ENCODE assay signal across 9 mouse cellular contexts in genomic region chr6:61687002-61687401, GRCm38 (mm10).
DNase-seq lines count a peak whose midpoint lies in the region; ATAC-seq and TF ChIP-seq lines count a peak whose summit lies in the region.
"Had no signal": no experiment of that assay in that cellular context is flagged by ENCODE, and none has a peak within 500 bp of the region (broad histone marks: within the 10 kb centered on the region; RNA-seq: fewer than 3 reads in every experiment).

No protein-coding gene starts in this region.

- no peak overlapping the region for H3K27ac ChIP-seq in forebrain, embryonic 14.5 days (ENCODE audit: low read depth, low read length)
- no peak overlapping the region for H3K27ac ChIP-seq in forebrain, embryonic 13.5 days
- no peak overlapping the region for H3K27ac ChIP-seq in lung, embryonic 14.5 days (ENCODE audit: low read depth)
- H3K27ac ChIP-seq: midbrain, embryonic 15.5 days had no signal

- peak; percentile 8 for DNase-seq in forebrain, embryonic 14.5 days (ENCODE audit: low spot score)
- DNase-seq in lung, embryonic 14.5 days: peak; percentile 17
- DNase-seq in lung, postnatal 4 days: no peak
- DNase-seq in WW6 (ENCODE audit: low read depth, low spot score): peak; percentile 7
- DNase-seq in lung, postnatal 25 days (ENCODE audit: low spot score): peak; percentile 2
- DNase-seq in right cerebral cortex, postnatal 14 days: no peak

- WGBS in forebrain, embryonic 14.5 days: 22% methylated on average over 2 of the region's 2 CpGs
- whole genome bisulfite sequencing in forebrain, embryonic 13.5 days: 27% methylated on average over 2 of the region's 2 CpGs
- WGBS in lung, embryonic 14.5 days: 35% methylated on average over 2 of the region's 2 CpGs

- no peaks in the 10 kb centered on the region for H3K27me3 ChIP-seq in forebrain, embryonic 14.5 days (replicated peaks; ENCODE audit: control insufficient read depth, insufficient read depth, low read length)
- H3K27me3 ChIP-seq in forebrain, embryonic 13.5 days: no peaks in the 10 kb centered on the region
- H3K27me3 ChIP-seq in lung, embryonic 14.5 days (ENCODE audit: insufficient read depth, low read length): no peaks in the 10 kb centered on the region
- H3K27me3 ChIP-seq: midbrain, embryonic 15.5 days had no signal

- no peak for ATAC-seq in forebrain, embryonic 14.5 days
- ATAC-seq in forebrain, embryonic 13.5 days: no peak
- no peak for ATAC-seq in lung, embryonic 14.5 days (ENCODE audit: insufficient read depth)
- no peak for ATAC-seq in erythroblast, adult 5-6 weeks (replicated peaks; ENCODE audit: low FRiP score, poor library complexity, severe bottlenecking)
- ATAC-seq: midbrain, embryonic 15.5 days had no signal

- H3K9ac ChIP-seq in forebrain, embryonic 14.5 days (ENCODE audit: low read length): no peak overlapping the region
- no peak overlapping the region for H3K9ac ChIP-seq in forebrain, embryonic 13.5 days
- no peak overlapping the region for H3K9ac ChIP-seq in lung, embryonic 14.5 days
- H3K9ac ChIP-seq: midbrain, embryonic 15.5 days had no signal

- H3K4me3 ChIP-seq in forebrain, embryonic 14.5 days (ENCODE audit: low read depth, low read length): no peak overlapping the region
- H3K4me3 ChIP-seq in forebrain, embryonic 13.5 days: no peak overlapping the region
- H3K4me3 ChIP-seq in lung, embryonic 14.5 days (ENCODE audit: low read depth, low read length): no peak overlapping the region
- H3K4me3 ChIP-seq: midbrain, embryonic 15.5 days had no signal

- no peaks in the 10 kb centered on the region for H3K4me1 ChIP-seq in forebrain, embryonic 14.5 days (ENCODE audit: control insufficient read depth, insufficient read depth, low read length)
- H3K4me1 ChIP-seq in forebrain, embryonic 13.5 days: no peaks in the 10 kb centered on the region
- no peaks in the 10 kb centered on the region for H3K4me1 ChIP-seq in lung, embryonic 14.5 days (ENCODE audit: insufficient read depth)
- H3K4me1 ChIP-seq: midbrain, embryonic 15.5 days had no signal

- no peak overlapping the region for H3K4me2 ChIP-seq in forebrain, embryonic 14.5 days (ENCODE audit: low read length)
- no peak overlapping the region for H3K4me2 ChIP-seq in forebrain, embryonic 13.5 days
- no peak overlapping the region for H3K4me2 ChIP-seq in lung, embryonic 14.5 days
- H3K4me2 ChIP-seq: midbrain, embryonic 15.5 days had no signal

- no peaks in the 10 kb centered on the region for H3K36me3 ChIP-seq in forebrain, embryonic 14.5 days (ENCODE audit: control insufficient read depth, insufficient read depth, low read length)
- H3K36me3 ChIP-seq in forebrain, embryonic 13.5 days (ENCODE audit: poor library complexity, severe bottlenecking): no peaks in the 10 kb centered on the region
- H3K36me3 ChIP-seq in lung, embryonic 14.5 days (ENCODE audit: insufficient read depth): no peaks in the 10 kb centered on the region
- H3K36me3 ChIP-seq: midbrain, embryonic 15.5 days had no signal

- H3K9me3 ChIP-seq in forebrain, embryonic 14.5 days (replicated peaks; ENCODE audit: control insufficient read depth, low read length): no peaks in the 10 kb centered on the region
- H3K9me3 ChIP-seq in forebrain, embryonic 13.5 days (replicated peaks): no peaks in the 10 kb centered on the region
- no peaks in the 10 kb centered on the region for H3K9me3 ChIP-seq in lung, embryonic 14.5 days (ENCODE audit: low read depth, low read length)
- H3K9me3 ChIP-seq: midbrain, embryonic 15.5 days had no signal

- TF ChIP-seq CTCF in lung, embryonic 14.5 days (IDR thresholded peaks at IDR 0.05; ENCODE audit: low read depth): peak; percentile 37; the same call in 1 of the 2 replicates

Comparison
In these comparisons a context has a peak if more than half of its experiments do, and no peak if none do; other contexts are left out.
1. DNase-seq: peak in forebrain, embryonic 14.5 days (single experiment), lung, embryonic 14.5 days (single experiment), WW6 (single experiment) and lung, postnatal 25 days (single experiment); none in lung, postnatal 4 days (0 of 2) and right cerebral cortex, postnatal 14 days (single experiment).